Mouse (Mus musculus) CH12.LX (cell line): ENCODE data around the gene Pcsk2.

Source experiments
- CTCF ChIP-seq, 2 experiments: IDR thresholded peaks in 1 of 2; conservative IDR thresholded peaks in 1 of 2; 2 replicates each; pipeline ENCODE4 v1.5.1; 2011 to 2012; ENCODE audit warnings: low read depth in 2 of 2, low read length in 2 of 2, improper control_type of control experiment in 1 of 2, inconsistent platforms in 1 of 2, mild to moderate bottlenecking in 1 of 2, moderate library complexity in 1 of 2
- E2F4 ChIP-seq: IDR thresholded peaks from 2 replicates; pipeline ENCODE4 v1.6.1; 2011; ENCODE audit warnings: low read depth, low read length, improper control_type of control experiment; ENCODE audit not compliant: insufficient replicate concordance
- EP300 ChIP-seq: IDR thresholded peaks from 2 replicates; pipeline ENCODE4 v1.6.1; 2011; ENCODE audit warnings: low read length, improper control_type of control experiment
- GABPA ChIP-seq: IDR thresholded peaks from 2 replicates; pipeline ENCODE4 v1.6.1; 2012; ENCODE audit warnings: low read depth, low read length, improper control_type of control experiment, inconsistent platforms; ENCODE audit not compliant: insufficient replicate concordance
- MYC ChIP-seq: IDR thresholded peaks from 2 replicates; pipeline ENCODE4 v1.6.1; 2011; ENCODE audit warnings: low read depth, mild to moderate bottlenecking, improper control_type of control experiment, low read length
- POLR2A ChIP-seq: IDR thresholded peaks from 2 replicates; pipeline ENCODE4 v1.6.1; 2011; ENCODE audit warnings: low read depth, mild to moderate bottlenecking, improper control_type of control experiment, low read length
- RAD21 ChIP-seq: IDR thresholded peaks from 2 replicates; pipeline ENCODE4 v1.6.1; 2011; ENCODE audit warnings: low read depth, mild to moderate bottlenecking, low read length, improper control_type of control experiment, moderate library complexity

DNA sequence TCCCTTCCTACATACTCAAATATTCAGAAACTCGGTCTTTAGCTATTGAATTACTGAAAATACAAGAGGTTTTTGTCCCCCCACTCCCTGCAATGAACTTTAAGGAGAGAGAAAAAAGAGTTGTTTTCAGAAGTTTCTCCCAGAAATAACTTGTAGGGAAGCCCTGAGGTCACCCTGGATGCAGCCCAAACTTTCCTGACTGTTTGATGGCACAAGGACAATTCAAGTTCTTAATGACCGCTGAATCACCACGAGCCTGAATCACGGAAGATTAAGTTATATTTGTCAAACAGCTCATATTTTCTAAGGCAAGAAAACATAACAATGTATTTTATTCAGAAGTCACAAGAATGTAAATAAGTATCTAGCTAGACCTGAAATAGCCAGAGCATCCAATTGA is 197.1 kb downstream of the Pcsk2 start:
- TF ChIP-seq CTCF (conservative IDR thresholded peaks at IDR 0.05 in 1 of 2, IDR thresholded peaks at IDR 0.05 in 1 of 2; ENCODE audit: low read depth in 2 of 2, low read length in 2 of 2) (no peak), EP300 (no peak), E2F4 (no peak), POLR2A (no peak), GABPA (no peak), RAD21 (no peak), MYC (no peak)
